Mouse (Mus musculus) urinary bladder, postnatal 25 days (tissue): Measurements from ENCODE around the gene Cdca4.
"Not testable (repeated sequence)": the region's sequence is repeated elsewhere in the genome, so short reads cannot be mapped to it uniquely, and the experiment has no call there.

Experiments
- DNase-seq: peaks from one replicate; pipeline ENCODE4 v3.0.0; 2022; ENCODE audit warnings: low spot score

Gene Cdca4

GRCm38 (mm10) chr12:112822676-112823075 is 6.5 kb downstream of the Cdca4 start:
- DNase-seq: no peak

GRCm38 (mm10) chr12:112821974-112822373 is 7.2 kb downstream of the Cdca4 start:
- DNase-seq: no peak

- DNase-seq: no peak
Observed at GRCm38 (mm10) chr12:112821216-112821615, 8.0 kb downstream of the Cdca4 start.

- no peak for DNase-seq
Observed at GRCm38 (mm10) chr12:112820401-112820999, 8.7 kb downstream of the Cdca4 start.

- DNase-seq: no peak
Observed at GRCm38 (mm10) chr12:112819057-112819662, 10.1 kb downstream of the Cdca4 start.

GRCm38 (mm10) chr12:112816866-112817265 is 12.4 kb downstream of the Cdca4 start:
- DNase-seq: not testable (repeated sequence)

GRCm38 (mm10) chr12:112816294-112816693 is 12.9 kb downstream of the Cdca4 start:
- DNase-seq: peak; percentile 43

- DNase-seq: no peak
Observed at GRCm38 (mm10) chr12:112814682-112815470, 14.3 kb downstream of the Cdca4 start.

- no peak for DNase-seq
Observed at GRCm38 (mm10) chr12:112813370-112813769, 15.9 kb downstream of the Cdca4 start.

- no peak for DNase-seq
Observed at GRCm38 (mm10) chr12:112810092-112810885, 18.9 kb downstream of the Cdca4 start.

GRCm38 (mm10) chr12:112809641-112810040 is 19.6 kb downstream of the Cdca4 start:
- no peak for DNase-seq

GRCm38 (mm10) chr12:112808587-112809364 is 20.4 kb downstream of the Cdca4 start, which contains the start of gene Clba1:
TSS of gene Clba1 (plus strand) at chr12:112808937.
- peak; percentile 90 for DNase-seq

- DNase-seq: no peak
Observed at GRCm38 (mm10) chr12:112808212-112808586, 21.0 kb downstream of the Cdca4 start.

GRCm38 (mm10) chr12:112807796-112808195 is 21.4 kb downstream of the Cdca4 start:
- no peak for DNase-seq

- no peak for DNase-seq
Observed at GRCm38 (mm10) chr12:112806044-112806443, 23.2 kb downstream of the Cdca4 start.

GRCm38 (mm10) chr12:112804046-112804445 is 25.2 kb downstream of the Cdca4 start:
- DNase-seq: no peak

GRCm38 (mm10) chr12:112802917-112803316 is 26.3 kb downstream of the Cdca4 start:
- no peak for DNase-seq

- no peak for DNase-seq
Observed at GRCm38 (mm10) chr12:112801864-112802846, 27.1 kb downstream of the Cdca4 start, which contains the start of gene Ahnak2. TSS of gene Ahnak2 (minus strand) at chr12:112802657.

GRCm38 (mm10) chr12:112800476-112800875 is 28.7 kb downstream of the Cdca4 start:
- peak; percentile 68 for DNase-seq
